Mouse (Mus musculus) right cerebral cortex, adult 2 months (tissue): ENCODE results near the gene Lypd6b.

Experiments used
- DNase-seq, 2 experiments: peaks; one replicate each; pipeline ENCODE4 v3.0.0; 2021 to 2022; ENCODE audit warnings: low spot score in 2 of 2

Lypd6b gene

DNA sequence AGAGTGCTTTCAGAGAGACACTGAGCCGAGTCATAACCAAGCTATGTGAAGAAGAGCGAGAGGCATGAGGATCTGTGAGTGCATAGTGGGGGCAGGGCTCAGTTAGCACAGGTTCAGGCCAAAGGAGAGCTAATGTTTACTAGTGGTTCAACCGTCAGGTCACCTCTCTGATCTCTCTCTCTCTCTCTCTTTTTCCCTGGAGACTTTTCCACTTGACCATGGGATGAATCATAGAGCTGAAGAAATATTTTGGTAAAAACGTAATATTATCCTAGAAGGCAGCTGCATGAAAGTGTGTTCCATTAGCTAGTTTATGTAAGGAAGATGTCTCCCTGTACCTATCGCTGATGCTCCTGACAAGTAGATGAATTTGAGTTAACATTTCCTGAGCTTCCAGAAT is 30.6 kb downstream of the Lypd6b start:
- no peak for DNase-seq

DNA sequence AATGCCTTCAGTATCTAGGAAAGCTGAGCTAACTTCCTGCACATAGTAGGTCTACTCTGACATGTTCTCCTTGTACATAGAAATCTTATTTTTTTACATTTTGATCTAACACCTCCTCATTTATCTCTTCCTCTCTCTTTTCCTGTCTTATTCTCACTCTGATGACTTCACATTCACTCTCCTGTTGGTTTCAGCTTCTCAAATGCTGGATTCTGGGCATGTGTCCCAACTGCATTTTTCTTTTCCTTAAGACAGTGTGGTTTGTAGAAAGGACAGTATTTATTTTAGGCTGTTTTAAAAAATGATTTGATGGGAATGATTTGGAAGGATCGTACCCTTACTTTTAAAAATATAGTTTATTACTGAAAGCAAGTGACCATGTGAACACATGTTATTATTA is 34.8 kb downstream of the Lypd6b start:
- DNase-seq = no peak

DNA sequence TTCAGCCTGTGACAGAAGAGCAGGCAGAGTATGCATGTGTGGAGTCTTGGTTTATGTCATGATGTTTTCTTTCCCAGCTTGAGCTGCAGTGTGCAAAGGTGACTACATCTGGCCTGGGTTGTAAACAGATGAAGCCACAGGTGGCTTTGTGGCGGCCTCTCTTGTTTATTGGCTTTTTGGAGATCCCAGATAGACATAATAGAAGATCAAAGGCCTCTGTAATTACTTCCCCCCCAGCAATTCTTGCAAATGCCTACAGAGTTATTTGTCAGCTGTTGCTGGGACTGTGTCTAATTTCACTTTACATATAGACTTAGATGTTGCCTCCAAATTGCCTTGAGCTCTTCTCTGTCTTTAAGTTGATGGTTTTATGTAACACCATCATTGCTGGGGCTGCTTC is 38.1 kb downstream of the Lypd6b start:
- DNase-seq = no peak

DNA sequence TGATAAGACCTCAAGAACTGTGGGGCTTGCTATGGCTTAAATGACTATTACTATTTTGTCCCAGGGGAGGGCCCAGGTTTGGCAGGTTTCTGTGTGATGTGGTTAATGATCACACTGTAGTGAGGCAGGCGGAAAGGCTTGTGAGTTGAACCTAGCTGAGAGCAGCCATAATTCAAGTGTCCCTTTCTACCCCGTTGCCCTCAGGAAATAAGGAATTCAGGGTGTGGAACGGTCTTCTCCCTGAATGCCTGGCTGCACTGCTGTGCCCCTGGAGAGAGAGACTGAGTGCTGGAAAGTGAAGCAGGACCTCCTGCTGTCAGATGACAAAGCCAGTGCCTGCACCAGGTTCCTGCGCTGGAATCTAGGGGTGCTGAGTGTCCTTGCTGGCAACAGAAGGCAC is 40.3 kb downstream of the Lypd6b start:
- DNase-seq = no peak

DNA sequence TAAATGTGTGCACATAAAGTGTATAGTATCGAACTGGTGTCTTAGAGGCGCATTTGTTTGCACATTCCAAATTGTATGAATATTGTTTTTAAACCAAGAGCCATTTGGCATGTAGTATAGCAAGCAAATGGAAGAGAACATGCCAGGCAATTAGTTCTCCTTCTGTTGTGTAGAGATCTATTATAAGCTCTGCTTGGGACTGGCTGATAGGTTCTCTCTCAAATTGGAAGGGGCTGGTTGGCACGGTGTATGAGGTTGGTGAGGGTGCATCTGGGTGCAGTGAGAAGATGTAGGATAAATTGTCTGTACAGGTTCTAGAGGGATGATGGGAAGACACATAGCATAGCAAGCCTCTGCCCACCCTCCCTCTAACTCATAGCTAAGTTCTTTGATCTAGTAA is 42.9 kb downstream of the Lypd6b start:
- DNase-seq = no peak

DNA sequence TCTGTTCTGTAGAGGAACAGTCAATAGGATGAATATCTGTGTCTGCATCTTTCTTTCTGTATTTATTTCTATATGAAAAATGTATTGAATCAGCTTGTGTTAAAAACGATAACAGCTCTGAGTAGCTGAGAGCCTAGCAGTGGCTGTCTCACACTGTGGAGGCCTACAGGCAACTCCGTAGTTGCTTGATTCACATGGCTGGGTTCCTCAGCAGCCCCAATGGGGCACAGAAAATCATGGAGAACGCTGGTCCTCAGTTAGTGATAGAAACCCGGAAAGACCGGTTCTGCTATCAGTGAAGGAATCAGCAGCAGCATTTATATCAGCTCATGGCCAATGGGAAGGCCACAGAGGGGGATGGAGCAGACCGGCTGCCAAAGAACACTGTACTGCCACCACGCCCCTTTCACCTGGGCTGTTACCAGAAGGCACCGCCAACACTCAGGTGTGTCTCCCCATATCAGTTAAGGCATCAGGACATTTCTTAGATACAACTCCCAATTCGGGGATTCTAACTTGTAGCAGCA is 44.9 kb downstream of the Lypd6b start:
- DNase-seq = no peak

DNA sequence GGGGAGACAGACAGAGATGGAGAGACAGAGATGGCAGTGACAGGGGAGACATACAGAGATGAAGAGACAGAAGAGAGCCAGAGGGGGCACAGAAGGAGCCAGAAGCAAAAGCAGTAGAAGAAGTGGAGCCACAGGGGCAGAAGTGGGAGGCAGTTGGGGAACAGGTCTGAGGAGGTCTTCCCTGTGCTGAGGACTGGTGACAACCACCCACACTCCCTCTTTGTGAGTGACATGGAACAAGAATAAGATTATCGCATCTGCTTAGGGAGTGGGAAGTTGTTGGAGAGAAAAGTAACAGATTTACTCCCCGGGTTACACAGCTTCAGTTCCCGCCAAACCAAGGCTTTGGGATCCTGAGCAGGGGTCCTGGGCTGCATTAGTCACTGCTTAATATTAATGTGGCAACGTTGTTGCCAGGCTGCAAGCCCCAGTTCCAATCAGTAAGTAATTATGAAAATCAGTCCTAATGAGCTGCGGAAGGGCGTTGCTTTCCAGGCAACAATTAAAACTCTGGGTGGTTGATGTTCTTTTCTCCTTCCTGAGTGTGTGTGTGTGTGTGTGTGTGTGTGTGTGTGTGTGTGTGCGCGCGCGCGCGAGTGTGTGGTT is 50.1 kb downstream of the Lypd6b start:
- DNase-seq = peak; percentile 17 to 28

DNA sequence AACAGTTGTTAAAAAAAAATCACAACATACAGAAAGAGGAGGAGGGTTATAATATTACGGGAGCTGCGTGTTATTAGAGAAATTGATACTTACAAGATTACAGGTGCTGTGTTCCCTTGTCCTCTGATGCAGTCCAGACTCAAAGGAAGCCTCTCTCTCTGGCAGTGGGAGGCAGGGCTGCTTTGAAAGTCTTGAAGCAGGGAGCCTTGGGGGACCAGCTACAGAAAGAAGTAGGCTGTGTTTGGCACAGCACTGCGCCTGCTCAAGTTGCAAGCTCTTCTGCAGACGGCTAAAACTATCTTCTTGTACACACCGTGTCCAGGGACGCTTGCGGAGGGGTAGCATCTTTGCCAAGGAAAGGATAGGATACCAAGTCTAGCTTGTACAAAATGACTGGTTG is 51.1 kb downstream of the Lypd6b start:
- DNase-seq = peak; percentile 45 to 60

DNA sequence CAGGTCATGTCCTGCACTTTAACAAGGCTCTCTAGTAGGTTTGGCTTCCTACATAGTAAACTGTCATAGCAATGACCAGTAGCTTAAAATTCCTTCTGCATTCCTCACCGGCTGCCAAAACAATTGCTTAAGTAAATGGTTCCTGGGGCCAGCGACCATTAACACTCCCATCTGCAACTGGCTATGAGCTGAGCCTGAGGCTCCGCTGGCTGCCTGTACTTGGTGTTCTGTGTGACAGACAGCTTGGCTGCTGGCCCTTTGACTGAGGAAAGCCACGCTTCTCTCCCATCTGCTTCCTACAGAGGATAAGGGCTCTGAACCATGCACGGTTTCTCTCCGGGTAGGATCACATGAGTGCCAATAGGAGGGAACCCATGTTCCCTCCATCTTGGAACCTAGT is 53.1 kb downstream of the Lypd6b start:
- no peak for DNase-seq

DNA sequence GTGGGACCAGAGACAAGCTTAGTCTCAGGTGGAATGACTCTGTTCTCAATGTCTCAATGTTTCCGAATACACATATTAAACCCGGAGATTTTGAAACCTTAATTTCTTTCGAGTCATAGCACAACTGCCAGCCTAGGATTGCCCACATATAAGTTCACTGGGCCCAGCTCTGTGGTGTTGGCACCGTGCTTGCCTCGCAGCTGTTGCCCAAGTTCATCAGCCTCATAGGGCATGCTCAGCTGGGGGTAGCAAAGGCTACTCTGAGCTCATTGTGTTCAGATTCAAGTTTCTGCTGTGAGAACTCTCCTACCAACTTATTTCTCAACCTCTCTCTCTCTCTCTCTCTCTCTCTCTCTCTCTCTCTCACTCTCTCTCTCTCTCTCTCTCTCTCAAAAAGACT is 53.6 kb downstream of the Lypd6b start:
- no peak for DNase-seq

DNA sequence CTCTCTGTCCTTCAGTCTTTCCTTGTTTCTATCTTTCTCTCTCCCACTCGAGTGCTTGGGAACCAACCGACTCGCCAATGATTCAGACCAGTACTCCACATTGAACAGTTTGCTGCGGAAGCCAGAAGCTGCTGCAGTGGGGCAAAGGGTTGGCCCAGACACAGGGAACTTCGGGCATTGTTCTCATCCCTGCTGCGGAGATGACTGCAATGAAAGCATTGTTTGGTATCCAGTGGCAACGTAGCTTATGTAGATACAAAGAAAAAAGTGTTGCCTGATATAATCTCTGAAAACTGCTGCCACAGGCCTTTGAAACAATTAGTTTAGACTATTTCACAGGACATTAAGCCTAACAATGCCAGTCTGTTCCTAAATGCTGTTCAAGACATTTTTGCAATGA is 57.6 kb downstream of the Lypd6b start:
- DNase-seq = no peak

DNA sequence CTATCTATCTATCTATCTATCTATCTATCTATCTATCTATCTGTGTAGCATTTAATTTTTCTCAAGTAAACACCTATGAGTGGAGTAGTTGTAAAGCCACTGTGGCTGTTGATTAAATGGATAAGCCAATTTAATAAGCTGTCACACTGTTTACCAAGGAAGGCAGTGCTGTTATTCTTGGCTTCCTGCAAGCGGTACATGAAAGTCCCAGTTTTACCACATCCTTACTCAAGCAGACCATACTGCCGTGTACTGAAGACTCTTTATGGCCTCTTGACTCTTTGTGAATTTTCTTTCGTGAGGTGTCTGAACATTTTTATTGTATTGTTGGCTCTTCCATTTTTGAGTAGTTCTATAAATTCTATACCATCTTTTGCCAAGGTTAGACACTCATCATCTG is 58.6 kb downstream of the Lypd6b start:
- no peak for DNase-seq

DNA sequence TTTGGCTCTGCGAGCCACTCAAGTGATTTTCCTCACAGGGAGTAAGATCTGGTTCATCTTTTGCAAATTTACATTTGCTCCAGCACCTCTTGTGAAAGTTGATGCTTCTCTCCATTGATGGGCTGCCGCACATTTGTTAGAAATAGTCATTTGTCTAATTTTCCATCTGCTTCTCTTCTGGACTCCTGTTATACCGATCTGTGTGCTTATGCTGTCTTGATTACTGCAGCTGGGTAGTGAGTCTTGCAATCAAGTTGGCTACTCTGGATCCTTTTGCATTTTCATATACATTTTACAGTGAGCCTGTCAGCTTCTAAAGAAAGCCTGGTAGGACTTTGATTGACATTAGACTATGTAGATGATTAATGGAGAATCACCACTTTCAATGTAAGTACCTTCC is 59.4 kb downstream of the Lypd6b start:
- DNase-seq = no peak

DNA sequence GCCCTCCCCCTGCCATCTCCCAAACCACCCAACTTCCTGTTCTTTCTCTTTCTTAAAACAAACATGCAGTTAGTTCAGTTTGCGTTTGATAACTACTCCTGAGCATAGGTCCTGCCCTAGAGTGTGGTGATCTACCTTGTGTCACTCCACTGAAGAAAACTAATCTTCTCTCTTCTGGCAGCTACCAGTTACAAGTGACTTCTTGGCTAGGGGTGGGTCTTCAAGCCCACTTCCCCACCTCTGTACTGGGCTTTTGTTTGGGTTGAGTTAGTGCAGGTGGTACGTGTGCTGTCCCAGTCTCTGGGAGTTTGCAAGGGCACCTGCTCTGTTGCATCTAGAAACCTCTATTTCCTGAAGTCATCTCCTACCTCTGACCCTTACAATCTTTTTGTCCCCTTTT is 60.3 kb downstream of the Lypd6b start:
- no peak for DNase-seq

DNA sequence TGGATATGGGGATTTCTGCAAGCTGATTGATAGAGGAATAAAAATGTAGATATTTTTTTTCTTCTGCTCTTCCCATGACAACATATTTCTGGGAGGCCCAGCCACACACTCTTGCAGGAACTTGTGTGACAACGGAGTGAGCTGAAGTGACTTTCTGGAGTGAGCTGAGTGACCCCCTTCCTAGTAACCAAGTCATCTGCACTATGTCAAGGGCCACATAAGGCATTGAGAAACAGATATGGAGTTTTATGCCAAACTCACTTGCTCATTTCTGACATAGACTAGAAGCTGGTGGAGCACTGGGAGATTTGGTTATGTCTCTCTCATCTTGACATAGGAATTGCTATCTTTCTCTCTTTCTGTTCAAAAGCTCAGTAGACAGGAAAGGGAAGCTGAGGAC is 62.3 kb downstream of the Lypd6b start:
- DNase-seq = no peak

DNA sequence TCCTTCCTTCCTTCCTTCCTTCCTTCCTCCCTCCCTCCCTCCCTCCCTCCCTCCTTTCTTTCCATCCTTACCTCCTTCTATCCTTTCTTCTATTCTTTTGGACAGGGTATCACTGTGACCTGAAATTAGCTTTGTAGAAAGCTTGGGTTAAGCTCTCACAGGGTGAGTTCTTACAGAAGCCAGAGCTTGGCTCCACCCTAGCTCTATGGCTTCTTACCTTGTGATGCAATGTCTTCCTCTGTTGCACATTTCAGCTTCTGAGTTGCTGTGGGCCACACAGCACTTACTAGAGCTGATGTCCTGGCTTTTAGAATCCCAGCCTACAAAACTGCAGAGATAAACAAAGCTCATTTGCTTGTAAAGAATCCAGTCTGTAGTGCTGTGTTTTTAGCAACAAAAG is 64.5 kb downstream of the Lypd6b start:
- no peak for DNase-seq

DNA sequence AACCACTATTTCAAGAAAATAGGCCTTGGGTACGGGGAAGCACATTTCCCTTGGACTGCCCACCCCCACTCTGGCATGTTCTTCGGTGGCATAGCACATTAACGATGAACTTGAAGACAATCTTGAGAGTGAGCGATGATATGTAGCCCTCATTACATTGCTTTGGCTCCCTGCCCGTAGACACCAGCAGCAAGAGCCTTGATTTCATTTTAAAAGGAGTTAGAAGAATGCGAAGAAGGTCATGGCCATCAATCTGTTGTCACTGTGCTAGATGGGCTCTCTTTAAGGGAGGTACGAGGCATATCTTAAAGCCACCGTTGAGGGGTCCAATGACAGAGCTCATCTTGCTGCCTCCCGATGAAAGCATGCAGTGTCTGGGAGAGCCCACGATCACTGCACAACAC is 68.7 kb downstream of the Lypd6b start:
- DNase-seq = no peak

DNA sequence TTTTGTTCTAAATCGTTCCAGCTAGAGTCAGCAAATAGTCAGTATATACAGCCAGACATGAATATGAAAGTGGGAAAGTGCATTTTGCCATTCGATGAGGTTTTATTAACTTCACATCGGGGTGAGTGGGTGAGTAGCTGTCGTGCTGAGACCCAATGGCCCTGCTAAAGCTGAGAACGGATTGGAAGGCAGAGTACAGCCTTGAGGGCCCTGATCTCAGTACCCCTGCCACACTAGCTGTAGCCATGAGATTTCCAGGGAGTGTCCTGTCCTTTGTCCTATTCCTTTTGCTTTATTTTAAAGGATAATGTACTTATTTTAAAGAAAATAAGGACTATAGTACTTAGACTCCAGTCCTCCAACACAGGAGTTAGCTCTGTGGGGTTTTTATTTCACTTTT is 69.1 kb downstream of the Lypd6b start:
- no peak for DNase-seq

DNA sequence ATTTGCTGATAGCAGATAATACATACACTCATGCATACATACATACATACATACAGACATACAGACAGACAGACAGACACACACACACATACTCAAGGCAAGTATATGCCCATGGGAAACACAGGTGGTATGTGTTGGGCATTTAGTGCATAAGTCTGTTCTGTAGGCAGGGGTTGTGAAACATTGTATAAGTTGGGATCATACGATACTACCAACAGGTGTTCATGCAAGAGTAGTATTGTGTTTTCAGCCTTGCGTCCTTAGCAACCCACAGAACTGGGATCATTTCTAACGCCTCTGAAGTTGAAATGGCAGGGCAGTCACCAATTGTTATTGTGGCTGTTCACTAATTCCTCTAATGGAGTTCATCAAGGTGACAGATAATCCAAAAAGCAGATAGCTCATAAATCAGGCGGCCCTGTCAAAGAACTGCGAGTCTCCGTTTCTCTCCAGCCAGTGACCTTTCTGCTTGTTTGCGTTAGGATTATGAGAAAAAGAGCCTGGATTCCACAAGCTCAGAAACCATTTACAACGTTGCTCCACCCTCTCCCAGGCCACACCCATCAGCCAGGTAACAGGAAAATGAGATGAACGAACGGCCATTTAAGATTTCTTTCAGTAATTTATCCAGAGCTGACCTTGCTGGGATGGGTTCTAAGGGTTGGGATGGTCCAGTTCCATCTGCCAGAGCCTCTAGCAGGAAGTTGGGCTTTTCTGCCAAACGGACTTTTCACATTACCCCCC is 72.9 kb downstream of the Lypd6b start:
- no peak for DNase-seq

DNA sequence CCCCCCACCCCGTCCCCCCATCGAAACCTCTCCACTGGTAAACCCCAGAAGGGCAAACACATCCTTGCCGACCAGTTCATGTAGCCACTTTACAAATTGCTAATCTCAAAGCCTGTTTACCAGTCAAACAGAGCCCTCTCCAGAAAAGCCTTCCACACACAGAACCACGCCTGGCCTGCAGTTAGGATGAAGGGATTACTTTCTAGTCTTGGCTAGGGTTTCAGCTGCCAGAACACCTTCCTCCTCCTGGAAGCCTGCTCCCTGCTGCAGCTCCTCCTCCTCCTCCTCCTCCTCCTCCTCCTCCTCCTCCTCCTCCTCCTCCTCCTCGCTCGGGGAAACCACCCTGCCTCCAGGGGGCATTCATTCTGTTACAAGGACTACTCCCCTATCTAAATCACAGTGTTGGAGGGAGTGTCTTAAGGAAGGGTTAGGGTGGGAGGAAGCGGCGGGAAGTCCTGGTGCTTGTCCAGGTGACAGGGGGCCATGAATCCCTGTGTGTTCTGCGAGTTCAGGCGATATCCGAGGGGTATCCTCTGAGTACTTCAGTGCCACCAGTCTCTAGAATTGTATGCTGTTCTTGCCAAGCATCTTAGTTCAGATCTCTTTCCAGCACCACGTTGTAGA is 73.6 kb downstream of the Lypd6b start:
- no peak for DNase-seq

DNA sequence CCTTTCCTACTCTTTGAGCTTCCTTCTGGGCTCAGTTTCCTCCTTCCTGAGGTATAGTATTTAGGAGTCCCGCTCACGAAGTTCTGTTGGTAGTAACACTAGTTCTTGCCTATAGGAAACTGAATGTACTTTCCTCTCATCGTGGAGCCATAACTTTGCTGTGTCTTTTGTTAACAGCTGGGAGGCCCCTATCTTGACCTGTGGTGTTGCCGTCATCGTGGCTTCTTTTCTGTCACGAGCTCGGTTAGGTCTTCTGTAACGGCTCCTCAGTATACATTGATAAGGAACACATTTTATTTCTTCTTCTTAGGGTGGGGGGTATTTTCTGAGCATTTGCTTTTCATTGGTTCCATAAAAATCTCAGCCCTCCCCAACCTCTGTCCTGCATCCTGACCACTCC is 74.2 kb downstream of the Lypd6b start:
- DNase-seq = no peak

DNA sequence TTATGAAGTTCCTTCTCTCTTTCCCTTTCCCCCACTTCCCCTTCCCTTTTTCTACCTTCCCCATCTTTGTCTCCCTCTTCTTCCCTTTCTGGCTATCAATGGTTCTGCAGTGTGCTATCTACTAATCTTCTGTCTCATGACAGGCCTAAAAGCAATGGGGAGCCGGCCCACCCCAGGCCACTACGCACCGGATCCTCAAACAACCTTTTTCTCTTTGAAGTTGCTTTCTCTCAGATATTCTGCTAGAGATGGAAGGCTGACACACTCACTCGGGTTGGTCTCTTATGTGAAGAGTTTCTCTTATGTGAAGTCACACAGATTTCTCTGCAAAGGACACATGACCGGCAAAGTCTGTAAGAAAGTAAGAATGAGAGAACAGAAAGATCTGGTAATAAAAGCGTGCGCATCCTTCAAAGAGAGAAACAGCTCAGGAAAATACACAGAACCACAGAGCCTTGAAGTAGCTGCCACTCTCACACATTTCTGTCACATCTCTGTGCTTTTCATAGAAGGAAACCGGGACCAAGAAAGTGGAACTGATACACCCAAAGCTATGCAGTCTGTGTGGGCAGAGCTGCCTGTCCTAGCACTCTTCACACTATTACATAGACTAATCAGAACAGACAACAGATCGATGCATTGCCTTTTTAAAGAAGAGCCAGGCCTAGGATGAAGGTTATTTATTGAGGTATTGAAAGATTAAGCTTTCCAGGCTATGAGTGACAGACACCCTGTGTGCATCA is 80.8 kb downstream of the Lypd6b start:
- no peak for DNase-seq
